Mouse (Mus musculus): Measurements from ENCODE around the gene Opn4.

DNA sequence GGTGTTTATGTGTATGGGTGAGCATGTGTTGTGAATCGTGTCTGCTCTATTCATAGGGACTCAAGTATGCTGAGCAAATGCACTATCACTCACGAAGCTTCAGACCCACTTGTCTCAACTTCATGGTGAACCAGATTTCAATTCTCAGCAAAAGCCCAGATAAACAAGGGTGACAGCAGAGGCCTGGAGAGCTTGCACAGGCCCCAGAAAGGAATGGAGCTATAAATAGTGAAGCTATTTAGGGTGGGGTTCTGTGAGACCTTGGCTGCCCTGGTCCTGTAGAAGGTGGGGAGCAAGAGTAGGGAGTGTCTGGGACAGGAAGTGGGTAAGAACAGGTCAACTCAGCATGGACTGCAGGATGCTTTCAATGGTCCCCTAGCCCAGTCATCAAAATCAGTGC, 55.4 kb downstream of the Opn4 start:
- TF ChIP-seq GATA1 (IDR thresholded peaks at IDR 0.05; ENCODE audit: borderline replicate concordance, low read length): no peak
- no peak for TF ChIP-seq FLI1 (IDR thresholded peaks at IDR 0.05; ENCODE audit: low read length)

All from megakaryocyte, embryonic 14.5 days (primary cell).